Mouse (Mus musculus) kidney, postnatal 25 days (tissue): ENCODE results near the gene Isoc2a.

Source experiments
- DNase-seq, 2 experiments: peaks; one replicate each; pipeline ENCODE4 v3.0.0; 2021; ENCODE audit warnings: mixed read lengths in 2 of 2

Isoc2a gene

DNA sequence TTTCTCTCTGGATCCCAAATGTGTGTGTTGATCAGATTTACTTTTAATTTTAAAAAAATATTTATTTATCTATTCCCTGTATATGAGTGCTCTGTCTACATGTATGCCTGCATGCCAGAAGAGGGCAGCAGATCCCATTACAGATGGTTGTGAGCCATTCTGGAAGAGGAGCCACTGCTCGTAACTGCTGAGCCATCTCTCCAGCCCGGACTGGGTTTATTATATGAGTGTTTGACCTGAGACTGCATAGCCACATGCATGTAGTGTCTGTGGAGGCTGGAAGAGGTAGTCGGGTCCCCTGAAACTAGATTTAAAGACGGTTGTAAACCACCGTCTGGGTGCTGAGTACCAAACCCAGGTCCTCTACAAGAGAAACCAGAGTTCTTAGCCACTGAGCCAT is 11.9 kb upstream of the Isoc2a start:
- DNase-seq, result peak; percentile 67 to 76

GRCm38 (mm10) chr7:4865579-4866493 is 11.1 kb upstream of the Isoc2a start:
- peak; percentile 97 to 98 for DNase-seq

- peak in 1 of 2 experiments; percentile 11 for DNase-seq
These were observed 10.2 kb upstream of the Isoc2a start for GRCm38 (mm10) chr7:4866631-4867180.

DNA sequence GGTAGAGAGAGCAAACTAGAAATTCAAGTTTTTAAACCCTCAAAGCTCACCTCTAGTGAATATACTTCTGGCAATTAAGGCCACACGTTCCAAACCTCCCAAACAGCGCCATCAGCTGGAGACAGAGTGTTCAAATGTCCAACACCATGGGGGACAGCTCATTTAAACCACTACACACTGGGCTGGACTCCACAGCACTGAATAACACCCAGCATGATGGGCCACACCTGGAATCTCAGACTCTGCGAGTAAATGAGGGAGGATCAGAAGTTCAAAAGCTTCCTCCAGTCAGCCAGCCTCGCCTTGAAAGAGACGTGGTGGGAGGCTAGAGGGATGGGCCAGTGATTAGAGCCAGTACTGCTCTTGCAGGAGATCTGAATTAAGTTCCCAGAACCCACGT is 6.8 kb upstream of the Isoc2a start, which contains the start of gene Isoc2b:
TSS of gene Isoc2b (minus strand) at position 126 of the 400 bp plus-strand sequence.
- DNase-seq, result no peak

- no peak for DNase-seq
These were observed 273 bp downstream of the Isoc2a start for GRCm38 (mm10) chr7:4877226-4877625.

GRCm38 (mm10) chr7:4878186-4878585 is 1.2 kb downstream of the Isoc2a start:
- DNase-seq, result peak; percentile 63 to 73

DNA sequence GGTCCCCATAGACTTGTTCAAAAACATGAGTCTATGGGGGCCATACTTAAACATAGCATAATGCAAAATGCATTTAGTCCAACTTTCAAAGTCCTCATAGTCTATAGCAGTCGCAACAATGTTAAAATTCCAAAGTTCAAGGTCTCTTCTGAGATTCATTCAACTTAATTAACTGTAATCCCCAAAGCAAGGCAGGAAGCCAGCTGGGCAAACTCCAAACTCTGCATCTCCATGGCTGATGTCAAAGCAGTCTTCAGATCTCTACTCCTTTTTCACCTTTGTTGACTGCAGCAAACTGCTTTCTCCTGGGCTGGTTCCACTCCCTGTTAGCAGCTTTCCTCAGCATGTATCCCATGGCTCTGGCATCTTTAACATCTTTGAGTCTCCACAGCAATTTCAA is 2.1 kb downstream of the Isoc2a start:
- peak in 1 of 2 experiments; percentile 14 for DNase-seq

- DNase-seq, result peak; percentile 40 to 57
These were observed 9.7 kb downstream of the Isoc2a start for GRCm38 (mm10) chr7:4886680-4887079.

- peak in 1 of 2 experiments; percentile 31 for DNase-seq
These were observed 18.2 kb downstream of the Isoc2a start for GRCm38 (mm10) chr7:4895186-4895585.

DNA sequence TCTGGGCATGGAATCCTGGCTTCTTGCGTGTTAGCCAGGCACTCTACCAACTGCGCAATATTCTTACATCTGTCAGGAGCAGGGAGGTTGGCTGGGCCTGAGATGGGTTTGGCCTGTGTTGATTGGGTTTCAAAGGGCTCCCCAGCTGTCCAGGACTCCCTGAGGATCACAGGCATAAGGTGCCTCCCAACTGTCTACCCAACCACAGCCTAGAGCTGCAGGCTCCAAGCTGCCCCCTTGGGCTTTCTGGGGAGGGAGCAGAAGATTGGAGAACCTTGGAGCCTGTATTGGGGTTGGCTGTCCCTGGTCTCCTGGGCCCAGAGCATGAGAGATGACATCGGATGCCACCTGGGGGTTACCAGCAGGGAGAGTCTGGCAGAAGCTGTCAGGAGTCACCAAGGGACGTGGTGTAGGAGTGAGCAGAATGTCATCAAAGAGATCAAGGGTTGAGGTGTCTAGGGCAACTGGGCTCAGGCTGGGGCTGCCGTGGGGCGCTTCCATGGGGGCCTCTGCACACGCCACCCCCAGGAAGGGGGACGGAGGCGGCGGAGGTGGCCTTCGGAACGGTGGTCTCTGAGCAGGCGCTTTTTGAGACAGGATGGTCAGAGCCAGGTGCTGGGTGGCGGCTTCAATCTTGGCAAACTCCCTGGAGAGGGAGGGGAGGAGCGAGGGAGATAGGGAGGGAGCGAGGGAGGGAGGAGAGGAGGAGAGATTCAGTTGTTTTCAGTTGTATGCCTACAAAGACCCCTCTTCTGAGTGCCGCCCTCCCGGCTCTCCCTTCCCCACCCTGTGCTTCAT is 22.1 kb downstream of the Isoc2a start:
- peak in 1 of 2 experiments; percentile 51 for DNase-seq

DNA sequence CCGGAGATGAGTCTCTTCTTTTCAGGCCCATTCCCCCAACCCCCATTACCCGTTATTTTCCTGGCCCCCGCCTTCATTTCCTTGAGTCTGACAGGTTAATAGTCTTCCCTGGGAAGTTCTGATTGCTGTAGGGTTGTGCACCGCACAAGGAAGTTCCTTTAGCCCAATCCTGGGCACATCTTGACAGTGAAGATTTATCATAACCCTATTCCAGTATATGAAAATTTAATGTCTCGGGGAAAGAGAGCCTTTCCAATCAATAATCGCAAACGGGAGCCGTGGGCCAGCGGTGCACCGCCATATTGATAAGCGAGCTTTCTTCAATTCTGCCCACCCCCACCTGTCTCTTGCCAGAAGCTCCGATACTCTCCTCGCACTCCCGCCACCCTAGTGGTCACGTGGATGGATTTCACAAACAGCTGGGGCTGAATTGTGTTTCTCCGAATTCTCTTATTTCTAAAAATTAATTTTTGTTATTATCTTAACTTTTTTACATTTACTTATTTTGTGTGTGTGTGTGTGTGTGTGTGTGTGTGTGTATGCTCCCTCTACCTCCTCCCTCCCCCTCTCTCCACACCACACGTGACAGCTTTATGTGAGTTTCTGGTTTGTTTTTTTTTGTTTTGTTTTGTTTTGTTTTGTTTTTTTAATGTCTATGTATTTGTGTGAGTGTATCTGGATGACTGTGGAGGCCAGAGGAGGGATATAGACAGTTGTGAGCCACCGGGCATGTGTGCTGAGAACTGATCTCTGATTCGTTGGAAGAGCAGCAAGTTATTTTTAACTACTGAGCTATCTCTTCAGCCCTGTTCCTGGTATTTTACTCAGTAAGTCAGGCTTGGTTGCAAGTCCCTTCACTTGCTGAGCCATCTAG is 22.9 kb downstream of the Isoc2a start:
- DNase-seq, result peak; percentile 43 to 47

DNA sequence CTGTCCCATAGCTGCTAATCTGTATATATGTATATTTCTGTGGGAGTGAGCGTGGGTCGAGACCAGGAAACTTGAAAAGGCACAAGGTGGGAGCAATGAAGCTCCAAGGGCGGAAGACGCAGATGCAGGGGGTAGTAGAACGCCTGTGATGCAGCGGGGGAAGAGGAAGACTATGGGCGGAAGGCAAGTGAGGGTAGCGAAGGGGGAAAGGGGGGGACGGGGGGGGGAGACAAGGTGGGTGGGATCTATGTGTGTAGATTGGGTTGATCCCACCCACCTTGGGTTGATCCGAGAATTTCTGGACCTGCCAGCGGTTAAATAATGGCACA is 23.5 kb downstream of the Isoc2a start:
- DNase-seq, result peak in 1 of 2 experiments; percentile 12

DNA sequence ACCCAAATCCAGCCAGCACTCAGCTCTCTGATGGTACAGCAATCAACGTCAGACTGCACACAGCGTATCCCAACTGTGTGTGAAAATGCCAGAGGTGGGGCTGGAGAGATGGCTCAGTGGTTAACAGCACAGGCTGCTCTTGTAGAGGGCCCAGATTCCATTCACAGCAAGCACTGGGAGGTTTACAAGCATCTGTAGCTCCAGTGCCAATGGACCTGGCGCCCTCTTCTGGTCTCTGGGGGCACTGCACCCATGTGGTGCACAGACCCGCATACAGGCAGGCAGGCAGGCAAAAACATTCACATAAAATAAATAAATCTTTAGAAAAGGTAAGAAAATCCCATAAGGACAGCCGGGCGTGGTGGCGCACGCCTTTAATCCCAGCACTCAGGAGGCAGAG is 24.2 kb downstream of the Isoc2a start:
- DNase-seq, result peak in 1 of 2 experiments; percentile 45

DNA sequence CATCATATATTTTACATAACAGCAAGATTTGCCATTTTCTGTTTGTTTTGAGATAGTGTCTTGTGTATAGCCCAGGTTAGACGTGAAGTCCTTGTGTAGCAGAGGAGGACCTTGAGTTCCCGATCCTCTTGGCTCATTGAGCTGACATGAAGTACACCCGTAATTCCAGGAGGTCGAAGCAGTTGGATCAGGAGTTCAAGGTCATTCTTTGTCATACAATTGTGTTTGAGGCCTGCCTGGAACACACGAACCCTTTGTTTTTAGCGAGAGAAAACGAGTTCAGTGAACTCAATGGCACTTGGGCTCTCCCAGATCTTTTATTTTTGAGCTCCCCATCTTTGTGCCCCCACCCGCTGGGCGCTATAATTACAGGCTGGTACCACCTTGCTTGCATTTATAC is 25.5 kb downstream of the Isoc2a start:
- DNase-seq, result peak in 1 of 2 experiments; percentile 7

DNA sequence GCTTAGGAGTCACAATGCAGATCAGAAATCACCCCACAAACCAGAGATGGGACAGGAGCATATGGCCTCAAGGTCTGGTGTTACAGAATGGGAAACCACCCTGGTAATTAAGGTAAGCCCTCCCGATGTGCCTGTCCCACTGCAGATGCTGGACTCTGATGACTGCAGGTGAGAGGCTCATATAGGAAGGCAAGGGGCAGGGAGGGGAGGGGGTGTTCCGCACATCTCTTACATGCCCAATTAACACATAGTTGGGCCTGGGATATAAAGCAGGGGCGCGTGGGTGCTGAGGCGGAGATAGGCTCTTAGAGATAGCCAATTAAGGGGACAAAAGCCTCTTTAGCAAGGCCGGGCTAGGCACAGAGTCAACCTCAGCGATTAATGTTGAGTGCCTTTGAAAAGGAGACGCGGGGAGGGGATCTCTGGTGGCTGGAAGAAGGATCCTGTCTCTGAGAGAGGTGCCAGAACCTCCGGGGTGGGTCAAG is 29.6 kb downstream of the Isoc2a start, which contains the start of gene Gm36210:
TSS of gene Gm36210 (minus strand) at position 51 of the 485 bp plus-strand sequence.
- peak in 1 of 2 experiments; percentile 10 for DNase-seq

GRCm38 (mm10) chr7:4911561-4911960 is 34.6 kb downstream of the Isoc2a start:
- DNase-seq, result peak; percentile 68 to 79

DNA sequence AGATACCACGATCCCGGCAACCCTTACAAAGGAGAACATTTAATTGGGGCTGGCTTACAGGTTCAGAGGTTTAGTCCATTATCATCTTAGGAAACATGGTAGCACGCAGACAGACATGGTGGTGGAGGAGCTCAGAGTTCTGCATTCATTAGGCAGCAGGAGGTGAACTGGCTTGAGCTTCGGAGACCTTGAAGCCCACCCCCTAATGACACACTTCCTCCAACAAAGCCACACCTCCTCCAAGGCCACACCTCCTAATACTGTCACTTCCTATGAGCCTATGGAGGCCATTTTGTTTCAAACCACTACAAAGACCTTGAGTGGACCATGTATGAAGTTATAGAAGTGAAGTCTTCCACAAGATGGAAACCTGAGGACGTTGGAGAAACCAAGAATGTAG is 35.3 kb downstream of the Isoc2a start:
- DNase-seq, result no peak

DNA sequence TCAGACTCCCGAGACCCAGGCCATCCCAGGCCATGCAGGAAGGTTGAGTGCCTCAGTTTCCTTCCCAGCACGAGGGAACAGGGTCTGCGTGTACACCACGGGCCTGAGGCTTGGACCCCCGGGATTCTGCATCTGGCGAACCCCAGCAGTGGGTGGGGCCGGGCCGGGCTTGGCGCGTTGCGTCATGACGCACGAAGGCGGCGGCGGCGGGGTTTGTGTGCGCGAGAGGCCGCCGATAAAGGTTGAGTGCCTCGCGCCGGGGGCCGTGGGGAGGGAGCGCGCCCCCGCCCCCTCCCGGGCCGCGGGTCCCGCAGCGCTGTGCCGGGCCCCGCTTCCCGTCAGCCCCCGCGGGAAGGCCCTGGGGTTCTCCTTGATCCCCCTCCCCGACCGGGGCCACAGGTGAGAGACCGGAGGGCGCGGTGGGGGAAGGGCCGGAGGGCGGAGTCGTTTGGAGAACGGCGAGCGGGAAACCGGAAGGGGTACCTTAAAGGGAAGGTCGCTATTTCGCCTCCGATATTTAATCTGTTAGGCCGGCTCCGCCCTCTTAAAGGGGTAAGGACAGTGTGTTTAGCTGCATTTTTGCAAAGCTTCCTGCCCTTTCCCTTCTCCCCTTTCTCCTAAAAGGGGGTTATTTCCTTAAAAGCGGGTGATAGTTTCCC is 38.2 kb downstream of the Isoc2a start, which contains the start of gene Zfp628:
TSS of gene Zfp628 (plus strand) at position 211 of the 659 bp plus-strand sequence.
- peak; percentile 95 to 96 for DNase-seq

GRCm38 (mm10) chr7:4915669-4916416 is 38.9 kb downstream of the Isoc2a start:
- DNase-seq, result no peak

DNA sequence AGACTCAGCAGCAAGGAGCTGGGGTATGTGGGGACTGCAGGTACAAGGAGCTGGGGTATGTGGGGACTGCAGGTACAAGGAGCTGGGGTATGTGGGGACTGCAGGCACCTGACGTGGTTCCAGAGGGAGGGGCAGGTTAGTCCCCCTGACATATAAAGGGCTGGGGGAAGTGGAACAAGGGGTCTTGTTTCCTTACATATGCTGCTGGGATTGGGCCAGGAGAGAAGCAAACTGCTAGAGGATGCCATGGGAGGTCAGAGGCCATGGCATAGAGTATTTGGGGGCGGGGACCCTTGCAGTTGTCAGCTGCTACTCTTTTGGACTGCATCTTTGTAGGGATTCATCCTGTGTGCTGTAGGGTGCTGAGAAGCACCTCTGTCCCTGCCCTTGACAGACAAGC is 40.5 kb downstream of the Isoc2a start:
- DNase-seq, result no peak

GRCm38 (mm10) chr7:4918681-4919080 is 41.7 kb downstream of the Isoc2a start:
- DNase-seq, result no peak
